9 mouse cellular contexts compared by ENCODE assay signal in the genomic region with DNA sequence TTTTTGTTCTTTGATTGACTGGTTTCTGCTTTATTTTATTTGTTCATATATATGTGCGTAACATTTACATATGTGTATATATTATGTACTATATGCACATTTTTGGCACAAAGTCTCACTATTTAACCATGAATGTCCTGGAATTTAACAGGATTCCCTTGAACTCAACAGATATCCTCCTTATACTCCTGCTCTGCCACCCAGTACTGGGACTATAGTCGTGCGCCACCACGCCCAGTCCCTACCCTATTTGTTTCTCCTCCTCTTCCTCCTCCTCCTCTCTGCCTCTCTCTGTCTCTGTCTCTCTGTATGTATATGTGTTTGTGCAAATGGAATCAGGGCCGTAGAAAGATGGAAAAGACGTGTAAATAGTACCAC. TPM values are rescaled to one million over a fixed set of nuclear protein-coding genes. Genes with fewer than 3 reads are reported as not detected.
DNase-seq lines count a peak whose midpoint lies in the region; ATAC-seq and TF ChIP-seq lines count a peak whose summit lies in the region.
"Had no signal": no experiment of that assay in that cellular context is flagged by ENCODE, and none has a peak within 500 bp of the region (broad histone marks: within the 10 kb centered on the region; RNA-seq: fewer than 3 reads in every experiment).

No protein-coding gene starts in this region.

- no peaks in the 10 kb centered on the region for H3K27me3 ChIP-seq in lung, embryonic 14.5 days (ENCODE audit: insufficient read depth, low read length)
- H3K27me3 ChIP-seq in limb, embryonic 14.5 days (ENCODE audit: control insufficient read depth, insufficient read depth, low read length), result no peaks in the 10 kb centered on the region
- H3K27me3 ChIP-seq in neural tube, embryonic 13.5 days, result no peaks in the 10 kb centered on the region

- H3K4me3 ChIP-seq in lung, embryonic 14.5 days (ENCODE audit: low read depth, low read length), result peak overlapping the region; percentile 60
- peak overlapping the region; percentile 50 for H3K4me3 ChIP-seq in limb, embryonic 14.5 days (replicated peaks; ENCODE audit: low read length)
- H3K4me3 ChIP-seq in neural tube, embryonic 13.5 days, result peak overlapping the region; percentile 17

- H3K27ac ChIP-seq in lung, embryonic 14.5 days (ENCODE audit: low read depth), result no peak overlapping the region
- no peak overlapping the region for H3K27ac ChIP-seq in limb, embryonic 14.5 days (replicated peaks; ENCODE audit: low read depth, low read length)
- 0 out of 2 replicates have a peak overlapping the region, but pooled peaks have one; percentile 25 for H3K27ac ChIP-seq in neural tube, embryonic 13.5 days (replicated peaks)

- ATAC-seq in lung, embryonic 14.5 days (ENCODE audit: insufficient read depth), result peak; percentile 64
- peak; percentile 80 for ATAC-seq in erythroid progenitor cell, adult 5-6 weeks (replicated peaks; ENCODE audit: low FRiP score, poor library complexity, severe bottlenecking)
- peak; percentile 31 for ATAC-seq in limb, embryonic 14.5 days (ENCODE audit: low FRiP score, low read depth)
- peak; percentile 64 for ATAC-seq in neural tube, embryonic 13.5 days (ENCODE audit: low read depth)

- TF ChIP-seq CTCF in lung, embryonic 14.5 days (IDR thresholded peaks at IDR 0.05; ENCODE audit: low read depth), result no peak

- no peaks in the 10 kb centered on the region for H3K9me3 ChIP-seq in lung, embryonic 14.5 days (ENCODE audit: low read depth, low read length)
- no peaks in the 10 kb centered on the region for H3K9me3 ChIP-seq in limb, embryonic 14.5 days (ENCODE audit: control insufficient read depth, low read length)
- H3K9me3 ChIP-seq in neural tube, embryonic 13.5 days, result no peaks in the 10 kb centered on the region

- 24% methylated on average over 6 of the region's 6 CpGs for WGBS in lung, embryonic 14.5 days
- WGBS in limb, embryonic 14.5 days, result 26% methylated on average over 6 of the region's 6 CpGs
- WGBS in neural tube, embryonic 13.5 days, result 26% methylated on average over 6 of the region's 6 CpGs

- no peak for TF ChIP-seq POLR2A in limb, embryonic 14.5 days (IDR thresholded peaks at IDR 0.05; ENCODE audit: borderline replicate concordance, extremely low read depth, insufficient read depth, insufficient read length)

- no peak for DNase-seq in lung, embryonic 14.5 days
- DNase-seq in lung, adult 18-20 months, result no peak
- DNase-seq in limb, embryonic 14.5 days (ENCODE audit: low spot score), result no peak
- no peak for DNase-seq in thymus, postnatal 4 days
- no peak for DNase-seq in left cerebral cortex, adult 11 months (ENCODE audit: low spot score)
- DNase-seq in embryo, embryonic 9.5 days (ENCODE audit: extremely low spot score), result no peak

- no peaks in the 10 kb centered on the region for H3K4me1 ChIP-seq in lung, embryonic 14.5 days (ENCODE audit: insufficient read depth)
- peaks cover 4% of the 10 kb centered on the region; the same call in 1 of the 2 replicates for H3K4me1 ChIP-seq in limb, embryonic 14.5 days (ENCODE audit: control insufficient read depth, insufficient read depth, low read length)
- H3K4me1 ChIP-seq in neural tube, embryonic 13.5 days (replicated peaks), result peaks cover 16% of the 10 kb centered on the region

- H3K9ac ChIP-seq in lung, embryonic 14.5 days, result peak overlapping the region; percentile 13; the same call in 1 of the 2 replicates
- H3K9ac ChIP-seq in limb, embryonic 14.5 days (ENCODE audit: low read depth, low read length, severe bottlenecking), result peak overlapping the region; percentile 41; the same call in 1 of the 2 replicates
- H3K9ac ChIP-seq in neural tube, embryonic 13.5 days, result peak overlapping the region; percentile 53; the same call in 1 of the 2 replicates

- H3K36me3 ChIP-seq in lung, embryonic 14.5 days (ENCODE audit: insufficient read depth), result peaks cover 21% of the 10 kb centered on the region
- H3K36me3 ChIP-seq in limb, embryonic 14.5 days (ENCODE audit: control insufficient read depth, insufficient read depth, low read length), result peaks cover 26% of the 10 kb centered on the region
- H3K36me3 ChIP-seq in neural tube, embryonic 13.5 days, result peaks cover 29% of the 10 kb centered on the region

- peak overlapping the region; percentile 73 for H3K4me2 ChIP-seq in lung, embryonic 14.5 days
- peak overlapping the region; percentile 54 for H3K4me2 ChIP-seq in limb, embryonic 14.5 days (replicated peaks; ENCODE audit: low read depth, low read length, severe bottlenecking)
- peak overlapping the region; percentile 79 for H3K4me2 ChIP-seq in neural tube, embryonic 13.5 days

RNA-seq across cellular contexts. Expression of a gene that starts 0.4 kb away (rescaled TPM):
- 44.2 and 44.6 TPM in 2 replicates for polyA plus RNA-seq in lung, embryonic 14.5 days (2014; fragmentation: Nextera tagmentation; extraction: Ambion mirVana)
- 8.0 TPM in 1 of 2 replicates, not detected in the other for total RNA-seq in erythroid progenitor cell, adult 5-6 weeks (2015; ENCODE audit: low replicate concordance)
- 0.64 and 4.4 TPM in 2 replicates for total RNA-seq in erythroid progenitor cell, adult 5-6 weeks (2017; ENCODE audit: low replicate concordance)
- polyA plus RNA-seq in limb, embryonic 14.5 days (2012; rRNA removed), result 64.1 and 75.3 TPM in 2 replicates
- 33.4 and 36.6 TPM in 2 replicates for polyA plus RNA-seq in limb, embryonic 14.5 days (2014; fragmentation: Nextera tagmentation; extraction: Ambion mirVana)
- polyA plus RNA-seq in neural tube, embryonic 13.5 days (2015; fragmentation: Nextera tagmentation; extraction: Ambion mirVana), result 40.7 and 41.2 TPM in 2 replicates

RNA-seq across cellular contexts. Expression of a gene that starts 8.1 kb away (rescaled TPM):
- 0.30 and 0.41 TPM in 2 replicates for polyA plus RNA-seq in lung, embryonic 14.5 days (2014; fragmentation: Nextera tagmentation; extraction: Ambion mirVana)
- total RNA-seq in erythroid progenitor cell, adult 5-6 weeks (2015; ENCODE audit: low replicate concordance), result not detected in 2 replicates
- total RNA-seq in erythroid progenitor cell, adult 5-6 weeks (2017; ENCODE audit: low replicate concordance), result not detected in 2 replicates
- polyA plus RNA-seq in limb, embryonic 14.5 days (2012; rRNA removed), result 0.13 and 0.22 TPM in 2 replicates
- 0.21 and 0.80 TPM in 2 replicates for polyA plus RNA-seq in limb, embryonic 14.5 days (2014; fragmentation: Nextera tagmentation; extraction: Ambion mirVana)
- 1.7 and 2.7 TPM in 2 replicates for polyA plus RNA-seq in neural tube, embryonic 13.5 days (2015; fragmentation: Nextera tagmentation; extraction: Ambion mirVana)
- total RNA-seq: gastrocnemius, postnatal 25 days had no signal

RNA-seq across cellular contexts. Expression of a gene that starts 20.0 kb away (rescaled TPM):
- 107 and 123 TPM in 2 replicates for polyA plus RNA-seq in lung, embryonic 14.5 days (2014; fragmentation: Nextera tagmentation; extraction: Ambion mirVana)
- total RNA-seq in erythroid progenitor cell, adult 5-6 weeks (2015; ENCODE audit: low replicate concordance), result 40.0 and 58.7 TPM in 2 replicates
- total RNA-seq in erythroid progenitor cell, adult 5-6 weeks (2017; ENCODE audit: low replicate concordance), result 18.3 and 19.4 TPM in 2 replicates
- polyA plus RNA-seq in limb, embryonic 14.5 days (2012; rRNA removed), result 176 and 229 TPM in 2 replicates
- 100 and 103 TPM in 2 replicates for polyA plus RNA-seq in limb, embryonic 14.5 days (2014; fragmentation: Nextera tagmentation; extraction: Ambion mirVana)
- 96.2 and 98.5 TPM in 2 replicates for polyA plus RNA-seq in neural tube, embryonic 13.5 days (2015; fragmentation: Nextera tagmentation; extraction: Ambion mirVana)

RNA-seq across cellular contexts. Expression of a gene that starts 30.3 kb away (rescaled TPM):
- 12.2 and 12.4 TPM in 2 replicates for polyA plus RNA-seq in lung, embryonic 14.5 days (2014; fragmentation: Nextera tagmentation; extraction: Ambion mirVana)
- total RNA-seq in erythroid progenitor cell, adult 5-6 weeks (2015; ENCODE audit: low replicate concordance), result 5.4 TPM in 1 of 2 replicates, not detected in the other
- 0.38 and 1.3 TPM in 2 replicates for total RNA-seq in erythroid progenitor cell, adult 5-6 weeks (2017; ENCODE audit: low replicate concordance)
- polyA plus RNA-seq in limb, embryonic 14.5 days (2012; rRNA removed), result 11.6 and 14.7 TPM in 2 replicates
- 9.0 and 9.5 TPM in 2 replicates for polyA plus RNA-seq in limb, embryonic 14.5 days (2014; fragmentation: Nextera tagmentation; extraction: Ambion mirVana)
- 1.9 and 2.8 TPM in 2 replicates for polyA plus RNA-seq in neural tube, embryonic 13.5 days (2015; fragmentation: Nextera tagmentation; extraction: Ambion mirVana)

RNA-seq across cellular contexts. Expression of a gene that starts 30.3 kb away (rescaled TPM):
- polyA plus RNA-seq in lung, embryonic 14.5 days (2014; fragmentation: Nextera tagmentation; extraction: Ambion mirVana), result 0.14 TPM in 1 of 2 replicates, not detected in the other
- not detected in 2 replicates for total RNA-seq in erythroid progenitor cell, adult 5-6 weeks (2015; ENCODE audit: low replicate concordance)
- not detected in 2 replicates for total RNA-seq in erythroid progenitor cell, adult 5-6 weeks (2017; ENCODE audit: low replicate concordance)
- 0.70 and 1.3 TPM in 2 replicates for polyA plus RNA-seq in limb, embryonic 14.5 days (2012; rRNA removed)
- polyA plus RNA-seq in limb, embryonic 14.5 days (2014; fragmentation: Nextera tagmentation; extraction: Ambion mirVana), result 0.18 and 0.21 TPM in 2 replicates
- polyA plus RNA-seq in neural tube, embryonic 13.5 days (2015; fragmentation: Nextera tagmentation; extraction: Ambion mirVana), result 0.78 and 0.83 TPM in 2 replicates
